Mouse (Mus musculus) spleen, adult 2 months (tissue): ENCODE measurements around the gene Bcl2l12. TPM values are rescaled to one million over a fixed set of nuclear protein-coding genes. Genes with fewer than 3 reads are reported as not detected.

Source experiments
- DNase-seq, 2 experiments: peaks; one replicate each; pipeline versions ENCODE4 v3.0.0 to v3.0.0-alpha.2; 2012 to 2021; ENCODE audit warnings: low spot score in 2 of 2, low read depth in 1 of 2
- H3K27ac ChIP-seq: fragments of 200-500 bp; 2 replicates; pipeline ENCODE4 v1.5.1; 2012; ENCODE audit warnings: low read length, inconsistent platforms; ENCODE audit not compliant: insufficient read depth
- H3K27me3 ChIP-seq: fragments of 200-500 bp; 2 replicates; pipeline ENCODE4 v1.6.1; 2012; ENCODE audit warnings: mild to moderate bottlenecking, moderate library complexity, low read length, inconsistent platforms; ENCODE audit not compliant: control insufficient read depth, insufficient read depth
- H3K36me3 ChIP-seq: fragments of 200-500 bp; 2 replicates; pipeline ENCODE4 v1.6.1; 2012; ENCODE audit warnings: mild to moderate bottlenecking, low read length, inconsistent platforms; ENCODE audit not compliant: control insufficient read depth, insufficient read depth
- H3K4me1 ChIP-seq: fragments of 200-500 bp; 2 replicates; pipeline ENCODE4 v1.6.1; 2011; ENCODE audit warnings: inconsistent platforms; ENCODE audit not compliant: control insufficient read depth, insufficient read depth, insufficient read length
- H3K4me3 ChIP-seq: fragments of 200-500 bp; 2 replicates; pipeline ENCODE4 v1.5.1; 2011; ENCODE audit warnings: mild to moderate bottlenecking, inconsistent platforms; ENCODE audit not compliant: insufficient read depth, insufficient read length; ENCODE audit errors: extremely low read depth
- CTCF ChIP-seq: fragments of 200-500 bp; IDR thresholded peaks from 2 replicates; pipeline ENCODE4 v1.5.1; 2011; ENCODE audit warnings: mild to moderate bottlenecking, inconsistent platforms; ENCODE audit not compliant: insufficient read depth, insufficient read length, insufficient replicate concordance; ENCODE audit errors: extremely low read depth
- POLR2A ChIP-seq: fragments of 200-500 bp; IDR thresholded peaks from 2 replicates; pipeline ENCODE4 v1.6.1; 2011; ENCODE audit warnings: low read depth, low read length, inconsistent platforms
- WGBS: fragments of 180-500 bp; shearing (Covaris S2); methylation state at CpG from one replicate; pipeline ENCODE4 v1.1.7; 2018; 5-methylcytosine and 5-hydroxymethylcytosine counted together
- polyA plus RNA-seq: library from polyadenylated mRNA; depleted of rRNA; stranded (reverse); fragments of >200 nt; gene quantifications from 2 replicates; pipeline ENCODE4 v1.2.3, GENCODE M21; 2012

Gene Bcl2l12
- polyA plus RNA-seq, 1 experiment, result 33.2 TPM

- TF ChIP-seq CTCF, result no peak
- TF ChIP-seq POLR2A, result no peak
- no peak for DNase-seq
- H3K27me3 ChIP-seq, result no peaks in the 10 kb centered on the region
- peaks cover 8% of the 10 kb centered on the region; the same call in 1 of the 2 replicates for H3K4me1 ChIP-seq
- WGBS, result 77% methylated on average over 8 of the region's 8 CpGs
- H3K27ac ChIP-seq, result no peak overlapping the region
- H3K36me3 ChIP-seq, result no peaks in the 10 kb centered on the region
- no peak overlapping the region for H3K4me3 ChIP-seq
Observed at GRCm38 (mm10) chr7:44962337-44962736, 36.2 kb downstream of the Bcl2l12 start.

DNA sequence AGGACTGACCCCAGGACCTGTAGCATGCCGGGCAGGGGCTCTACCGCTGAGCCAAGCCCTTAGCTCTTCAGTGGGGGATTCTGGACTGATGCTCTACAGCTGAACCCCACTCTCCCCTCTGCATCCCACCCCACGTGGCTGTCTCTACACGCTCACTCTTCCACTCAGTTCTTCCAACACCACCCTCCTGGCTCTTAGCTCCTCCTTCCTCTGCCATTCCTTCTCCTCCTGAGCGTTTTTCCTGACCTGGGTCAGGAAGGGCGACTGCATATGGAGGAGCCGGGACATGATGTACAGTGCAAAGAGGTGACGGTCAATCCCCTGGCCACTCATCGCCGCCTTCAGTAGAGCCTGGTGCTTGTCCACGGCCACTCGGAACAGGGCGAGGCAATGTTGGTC is 38.0 kb downstream of the Bcl2l12 start:
- WGBS, result 87% methylated on average over 13 of the region's 13 CpGs
- no peak for TF ChIP-seq CTCF
- no peak for TF ChIP-seq POLR2A
- Histone ChIP-seq H3K4me1 (peaks cover 8% of the 10 kb centered on the region; the same call in 1 of the 2 replicates), H3K27ac (no peak overlapping the region), H3K4me3 (no peak overlapping the region), H3K36me3 (no peaks in the 10 kb centered on the region), H3K27me3 (no peaks in the 10 kb centered on the region)
- DNase-seq, result no peak

GRCm38 (mm10) chr7:44959874-44960511 is 38.5 kb downstream of the Bcl2l12 start:
- Histone ChIP-seq H3K4me3 (no peak overlapping the region), H3K4me1 (peaks cover 8% of the 10 kb centered on the region; the same call in 1 of the 2 replicates), H3K27ac (no peak overlapping the region), H3K27me3 (no peaks in the 10 kb centered on the region), H3K36me3 (no peaks in the 10 kb centered on the region)
- peak in 1 of 2 experiments; percentile 69 for DNase-seq
- WGBS, result 68% methylated on average over 10 of the region's 10 CpGs
- TF ChIP-seq CTCF, result no peak
- no peak for TF ChIP-seq POLR2A

GRCm38 (mm10) chr7:44959281-44959680 is 39.2 kb downstream of the Bcl2l12 start:
- Histone ChIP-seq H3K27ac (no peak overlapping the region), H3K4me1 (peaks cover 8% of the 10 kb centered on the region; the same call in 1 of the 2 replicates), H3K36me3 (no peaks in the 10 kb centered on the region), H3K27me3 (no peaks in the 10 kb centered on the region; the same call in 1 of the 2 replicates), H3K4me3 (no peak overlapping the region)
- WGBS, result 81% methylated on average over 8 of the region's 8 CpGs
- DNase-seq, result no peak
- TF ChIP-seq CTCF (no peak), POLR2A (no peak)

GRCm38 (mm10) chr7:44958208-44958607 is 40.3 kb downstream of the Bcl2l12 start:
- no peak overlapping the region for H3K27ac ChIP-seq
- H3K4me1 ChIP-seq, result peaks cover 11% of the 10 kb centered on the region
- DNase-seq, result no peak
- no peaks in the 10 kb centered on the region for H3K36me3 ChIP-seq
- TF ChIP-seq CTCF, result peak; percentile 34; the same call in 1 of the 2 replicates
- no peak for TF ChIP-seq POLR2A
- WGBS, result 28% methylated on average over 7 of the region's 7 CpGs
- H3K4me3 ChIP-seq, result no peak overlapping the region
- H3K27me3 ChIP-seq, result no peaks in the 10 kb centered on the region; the same call in 1 of the 2 replicates

GRCm38 (mm10) chr7:44957183-44957835 is 41.2 kb downstream of the Bcl2l12 start:
- Histone ChIP-seq H3K27me3 (no peaks in the 10 kb centered on the region; the same call in 1 of the 2 replicates), H3K4me3 (no peak overlapping the region), H3K4me1 (peaks cover 18% of the 10 kb centered on the region), H3K36me3 (no peaks in the 10 kb centered on the region), H3K27ac (no peak overlapping the region)
- no peak for DNase-seq
- WGBS, result 83% methylated on average over 20 of the region's 20 CpGs
- no peak for TF ChIP-seq POLR2A
- no peak for TF ChIP-seq CTCF

DNA sequence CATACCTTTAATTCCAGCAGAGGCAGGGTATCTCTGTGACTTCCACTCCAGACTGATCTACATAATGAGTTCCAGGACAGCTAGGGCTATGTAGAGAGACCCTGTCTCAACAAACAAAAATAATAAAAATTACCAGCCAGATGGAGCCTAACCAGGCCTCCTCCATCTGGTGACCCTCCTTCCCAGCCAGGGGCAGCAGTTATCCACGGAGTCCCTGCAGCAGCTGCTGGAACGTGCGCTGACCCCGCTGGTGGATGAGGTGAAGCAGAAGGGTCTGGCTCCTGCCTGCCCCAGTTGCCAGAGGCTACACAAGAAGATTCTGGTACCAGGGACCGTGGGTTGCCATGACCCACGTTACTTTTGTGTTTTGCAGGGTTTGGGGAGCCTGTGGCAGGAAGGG is 42.2 kb downstream of the Bcl2l12 start:
- WGBS, result 90% methylated on average over 6 of the region's 6 CpGs
- H3K36me3 ChIP-seq, result no peaks in the 10 kb centered on the region
- H3K4me1 ChIP-seq, result peaks cover 18% of the 10 kb centered on the region
- DNase-seq, result no peak
- no peak for TF ChIP-seq POLR2A
- H3K27ac ChIP-seq, result no peak overlapping the region
- no peaks in the 10 kb centered on the region; the same call in 1 of the 2 replicates for H3K27me3 ChIP-seq
- H3K4me3 ChIP-seq, result no peak overlapping the region
